26 mouse cellular contexts compared by ENCODE assay signal in genomic region chr10:110773878-110774277, GRCm38 (mm10).
"Had no signal": no experiment of that assay in that cellular context is flagged by ENCODE, and none has a peak within 500 bp of the region (broad histone marks: within the 10 kb centered on the region; RNA-seq: fewer than 3 reads in every experiment).

No protein-coding gene starts in this region.

- H3K4me2 ChIP-seq: heart, embryonic 11.5 days; heart, embryonic 13.5 days; heart, embryonic 15.5 days; hindbrain, embryonic 13.5 days; hindbrain, embryonic 15.5 days; intestine, embryonic 15.5 days; limb, embryonic 13.5 days; limb, embryonic 15.5 days; liver, embryonic 12.5 days had no signal

- DNase-seq: gastrocnemius, postnatal 14 days; gastrocnemius, postnatal 36 days; heart, postnatal 14 days; heart, postnatal 36 days; kidney, adult 18-20 months; kidney, adult 8-10 months; kidney, postnatal 10 days; kidney, postnatal 25 days; kidney, postnatal 4 days; layer of hippocampus, postnatal 36 days; left cerebral cortex, postnatal 4 days had no signal

- H3K4me3 ChIP-seq: heart, adult 2 months; heart, embryonic 13.5 days; heart, embryonic 15.5 days; hindbrain, embryonic 13.5 days; hindbrain, embryonic 15.5 days; intestine, embryonic 15.5 days; layer of hippocampus, adult 2 months; limb, embryonic 13.5 days; limb, embryonic 15.5 days; liver, embryonic 12.5 days had no signal

- H3K27ac ChIP-seq: heart, adult 2 months; heart, embryonic 13.5 days; heart, embryonic 15.5 days; hindbrain, embryonic 13.5 days; hindbrain, embryonic 15.5 days; hindbrain, postnatal 0 days; intestine, embryonic 15.5 days; layer of hippocampus, adult 2 months; limb, embryonic 13.5 days; limb, embryonic 15.5 days; liver, embryonic 12.5 days; liver, embryonic 14.5 days had no signal

- H3K9ac ChIP-seq: heart, embryonic 13.5 days; heart, embryonic 15.5 days; hindbrain, embryonic 13.5 days; hindbrain, embryonic 15.5 days; intestine, embryonic 15.5 days; limb, embryonic 13.5 days; limb, embryonic 15.5 days; liver, embryonic 12.5 days; liver, embryonic 14.5 days had no signal

- H3K4me1 ChIP-seq: heart, embryonic 13.5 days; heart, embryonic 15.5 days; hindbrain, embryonic 15.5 days; intestine, embryonic 15.5 days; limb, embryonic 13.5 days; liver, embryonic 12.5 days had no signal

- ATAC-seq: hindbrain, postnatal 0 days; inflammation-experienced regulatory T-cells, adult 6 months; intestine, embryonic 15.5 days; intestine, postnatal 0 days; liver, embryonic 12.5 days had no signal

- H3K27me3 ChIP-seq: heart, embryonic 13.5 days; heart, embryonic 15.5 days; hindbrain, embryonic 13.5 days; hindbrain, embryonic 15.5 days; intestine, embryonic 15.5 days; limb, embryonic 13.5 days; limb, embryonic 15.5 days; liver, embryonic 12.5 days had no signal

- H3K9me3 ChIP-seq: heart, embryonic 13.5 days; heart, embryonic 15.5 days; hindbrain, embryonic 13.5 days; hindbrain, embryonic 15.5 days; intestine, embryonic 15.5 days; limb, embryonic 13.5 days; limb, embryonic 15.5 days; liver, embryonic 12.5 days had no signal
